Mouse (Mus musculus): ENCODE measurements around the gene Fbln7.

GRCm38 (mm10) chr2:128816311-128816710, 46.5 kb upstream of the Fbln7 start:
- TF ChIP-seq CTCF (IDR thresholded peaks at IDR 0.05 in 2 of 3, conservative IDR thresholded peaks at IDR 0.05 in 1 of 3; ENCODE audit: control insufficient read depth in 1 of 3, insufficient read depth in 1 of 3, low read depth in 2 of 3, low read length in 3 of 3, poor library complexity in 1 of 3, severe bottlenecking in 1 of 3) (no peak), NRF1 (IDR thresholded peaks at IDR 0.05; ENCODE audit: insufficient read depth, low read depth, low read length, poor library complexity, severe bottlenecking) (no peak), CHD2 (IDR thresholded peaks at IDR 0.05; ENCODE audit: low read length) (no peak)
